Mouse (Mus musculus) midbrain, embryonic 11.5 days (tissue): ENCODE measurements around the gene Vldlr. TPM values are rescaled to one million over a fixed set of nuclear protein-coding genes. Genes with fewer than 3 reads are reported as not detected.

Source experiments
- ATAC-seq: fragments of 200-750 bp; cut with Nextera tagmentation; 2 replicates; pipeline ENCODE4 v1.8.0; 2017; ENCODE audit warnings: moderate TSS enrichment, moderate library complexity; ENCODE audit not compliant: low FRiP score
- DNase-seq: peaks from one replicate; pipeline ENCODE4 v3.0.0; 2015; ENCODE audit warnings: low spot score; ENCODE audit errors: missing footprints
- H3K27ac ChIP-seq: fragments of 300-500 bp; sonication (generic); 2 replicates; pipeline ENCODE4 v1.5.1; 2014; ENCODE audit warnings: low read depth, low read length
- H3K27me3 ChIP-seq: fragments of 300-500 bp; sonication (generic); 2 replicates; pipeline ENCODE4 v1.6.1; 2014; ENCODE audit warnings: mild to moderate bottlenecking, low read length, moderate library complexity, mixed read lengths; ENCODE audit not compliant: control insufficient read depth, insufficient read depth
- H3K36me3 ChIP-seq: fragments of 300-500 bp; sonication (generic); 2 replicates; pipeline ENCODE4 v1.6.1; 2014; ENCODE audit warnings: mild to moderate bottlenecking, low read length, moderate library complexity, mixed read lengths; ENCODE audit not compliant: control insufficient read depth, insufficient read depth
- H3K4me1 ChIP-seq: fragments of 300-500 bp; sonication (generic); 2 replicates; pipeline ENCODE4 v1.6.1; 2014; ENCODE audit warnings: low read length; ENCODE audit not compliant: control insufficient read depth, insufficient read depth
- H3K4me2 ChIP-seq: fragments of 300-500 bp; sonication (generic); 2 replicates; pipeline ENCODE4 v1.6.1; 2014; ENCODE audit warnings: mild to moderate bottlenecking, moderate library complexity
- H3K4me3 ChIP-seq: fragments of 300-500 bp; sonication (generic); 2 replicates; pipeline ENCODE4 v1.5.1; 2014; ENCODE audit warnings: low read depth, low read length
- H3K9ac ChIP-seq: fragments of 300-500 bp; sonication (generic); 2 replicates; pipeline ENCODE4 v1.6.1; 2014; ENCODE audit warnings: low read length
- H3K9me3 ChIP-seq: fragments of 300-500 bp; sonication (generic); 2 replicates; pipeline ENCODE4 v1.6.1; 2016; ENCODE audit warnings: low read length; ENCODE audit not compliant: control insufficient read depth
- WGBS: fragments of 180-500 bp; shearing (Covaris S2); extraction: QIAGEN DNeasy Blood & Tissue Kit; methylation state at CpG from one replicate; pipeline ENCODE4 v1.1.7; 2014; 5-methylcytosine and 5-hydroxymethylcytosine counted together
- polyA plus RNA-seq: library from polyadenylated mRNA; unstranded; fragments of >200 nt; fragmentation: Nextera tagmentation; extraction: Ambion mirVana; gene quantifications from 2 replicates; pipeline ENCODE4 v1.2.1, GENCODE M21; 2014

The Vldlr gene
- polyA plus RNA-seq, 1 experiment from 2014 or later, result 10.5 TPM

DNA sequence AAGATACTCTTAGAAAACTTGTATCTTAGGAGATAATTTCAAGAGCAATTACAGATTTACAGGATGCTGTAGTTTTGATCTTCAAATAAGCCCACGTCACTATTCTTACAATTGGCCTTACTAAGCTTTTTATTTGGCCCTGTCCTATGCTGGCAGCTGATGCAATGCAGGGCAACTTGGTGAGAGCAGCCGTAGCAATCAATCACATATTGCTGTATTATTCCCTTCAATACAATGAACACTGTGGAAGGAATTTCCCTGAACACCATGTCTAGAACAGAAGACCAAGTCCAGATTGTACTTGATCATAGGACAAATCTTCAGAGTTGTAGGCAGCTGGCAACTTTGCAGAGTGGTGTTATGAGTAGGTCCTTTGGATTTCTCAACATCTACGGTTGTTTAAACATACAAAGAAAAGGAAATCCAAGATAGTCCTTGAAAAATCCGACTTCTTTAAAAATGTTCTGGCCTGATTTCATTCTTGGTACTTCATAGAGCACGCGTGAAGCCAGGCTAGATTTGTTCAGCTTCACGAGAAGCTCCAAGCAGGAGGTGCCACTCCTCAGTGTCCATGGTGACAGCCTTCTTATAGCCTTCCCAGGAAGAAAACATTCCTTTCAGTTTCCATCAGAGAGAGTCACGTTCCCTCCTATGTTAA, 44.5 kb downstream of the Vldlr start:
- Histone ChIP-seq H3K27ac (no peak overlapping the region), H3K9me3 (no peaks in the 10 kb centered on the region), H3K36me3 (no peaks in the 10 kb centered on the region), H3K9ac (no peak overlapping the region), H3K4me1 (no peaks in the 10 kb centered on the region), H3K27me3 (no peaks in the 10 kb centered on the region), H3K4me2 (no peak overlapping the region), H3K4me3 (no peak overlapping the region)
- ATAC-seq, result no peak
- 84% methylated on average over 8 of the region's 8 CpGs for WGBS
- no peak for DNase-seq

DNA sequence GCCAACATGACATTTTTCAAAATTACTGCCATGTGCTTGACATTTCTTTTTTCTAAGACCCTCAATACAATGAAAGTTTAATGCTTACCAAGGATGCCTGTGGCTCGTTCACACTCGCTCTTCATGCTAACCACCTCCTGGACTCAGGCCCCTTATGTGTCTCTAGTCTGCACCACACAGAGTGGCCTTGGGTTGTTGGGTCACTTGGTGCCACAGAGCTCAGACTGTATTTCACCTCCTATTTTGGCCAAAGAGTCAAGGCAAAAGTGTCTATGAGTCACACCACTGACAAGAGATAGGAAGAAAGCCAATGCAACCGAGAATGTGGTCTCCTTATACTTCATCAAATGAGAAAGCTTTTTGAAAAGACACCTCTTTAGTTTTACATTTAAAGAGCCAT, 45.9 kb downstream of the Vldlr start:
- H3K4me2 ChIP-seq, result no peak overlapping the region
- no peaks in the 10 kb centered on the region for H3K9me3 ChIP-seq
- ATAC-seq (no peak), DNase-seq (no peak)
- WGBS, result 90% methylated on average over 3 of the region's 3 CpGs
- no peaks in the 10 kb centered on the region for H3K4me1 ChIP-seq
- no peaks in the 10 kb centered on the region for H3K27me3 ChIP-seq
- H3K27ac ChIP-seq, result no peak overlapping the region
- H3K9ac ChIP-seq, result no peak overlapping the region
- H3K36me3 ChIP-seq, result no peaks in the 10 kb centered on the region
- H3K4me3 ChIP-seq, result no peak overlapping the region

DNA sequence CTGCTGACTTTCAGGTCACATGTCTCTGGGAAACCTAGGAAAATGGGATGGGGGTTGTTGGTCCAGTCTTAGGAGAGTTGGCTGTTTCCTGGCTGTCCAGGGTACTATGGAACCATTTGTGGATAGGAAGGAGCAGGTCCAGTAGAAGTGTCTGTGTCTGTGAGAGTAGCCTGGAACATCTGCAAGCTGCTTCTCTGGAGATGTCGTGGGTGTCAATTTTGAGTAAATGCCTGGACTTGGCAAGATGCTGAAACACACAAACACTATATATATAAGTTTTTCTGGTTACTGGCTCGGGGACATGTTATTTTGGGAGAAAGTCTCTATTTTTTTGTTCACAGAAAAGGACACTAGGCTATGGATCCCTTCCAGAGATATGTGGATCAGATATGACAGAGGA, 57.1 kb downstream of the Vldlr start:
- no peak for DNase-seq
- ATAC-seq, result no peak
- 74% methylated on average over 2 of the region's 2 CpGs for WGBS

DNA sequence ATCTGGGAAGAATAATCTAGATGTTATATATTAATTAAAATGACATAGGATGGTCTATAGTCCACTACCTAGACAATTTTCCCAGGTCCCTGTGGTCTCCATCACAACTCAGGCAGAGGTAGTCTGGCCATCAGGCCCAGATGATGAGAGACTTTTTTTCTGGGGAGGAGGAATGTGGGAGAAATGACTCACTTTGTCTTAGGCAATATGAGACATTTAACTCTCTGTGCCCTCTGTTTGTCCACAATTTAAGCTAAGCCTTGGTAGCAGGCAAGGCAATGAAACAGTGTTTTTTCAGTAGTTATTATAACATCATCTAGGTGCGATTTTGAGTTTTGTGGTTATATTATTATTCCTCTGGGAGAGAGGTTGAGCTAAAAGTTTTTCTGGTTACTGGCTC, 58.1 kb downstream of the Vldlr start:
- DNase-seq (no peak), ATAC-seq (no peak)
- no peaks in the 10 kb centered on the region for H3K27me3 ChIP-seq
- H3K4me2 ChIP-seq, result no peak overlapping the region
- no peak overlapping the region for H3K27ac ChIP-seq
- H3K9me3 ChIP-seq, result no peaks in the 10 kb centered on the region
- no peak overlapping the region for H3K4me3 ChIP-seq
- no peaks in the 10 kb centered on the region for H3K36me3 ChIP-seq
- 78% methylated on average over 1 of the region's 1 CpGs for WGBS
- no peak overlapping the region for H3K9ac ChIP-seq
- no peaks in the 10 kb centered on the region for H3K4me1 ChIP-seq

More for the DNA sequence above, 57.1 kb downstream of the Vldlr start:
- H3K4me3 ChIP-seq, result no peak overlapping the region
- H3K27me3 ChIP-seq, result no peaks in the 10 kb centered on the region
- H3K4me2 ChIP-seq, result no peak overlapping the region
- no peaks in the 10 kb centered on the region for H3K36me3 ChIP-seq
- no peaks in the 10 kb centered on the region for H3K9me3 ChIP-seq
- H3K4me1 ChIP-seq, result no peaks in the 10 kb centered on the region
- no peak overlapping the region for H3K9ac ChIP-seq
- H3K27ac ChIP-seq, result no peak overlapping the region

DNA sequence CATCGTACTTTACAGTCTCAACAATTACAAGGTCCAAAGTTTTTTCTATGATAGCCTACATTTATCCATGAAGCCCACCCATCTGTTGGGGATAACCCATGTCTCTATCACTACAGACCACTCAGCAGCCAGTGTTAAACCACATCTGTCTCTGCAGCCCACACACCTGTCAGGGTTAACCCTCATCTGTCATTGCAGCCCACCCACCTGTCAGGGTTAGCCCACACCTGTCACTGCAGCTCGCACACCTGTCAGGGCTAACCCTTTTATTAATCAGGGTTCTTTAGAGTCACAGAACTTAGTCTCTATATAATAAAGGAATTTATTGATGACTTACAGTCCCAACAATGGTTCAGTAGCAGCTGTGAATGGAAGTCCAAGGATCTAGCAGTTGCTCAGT, 62.9 kb downstream of the Vldlr start:
- no peak overlapping the region for H3K9ac ChIP-seq
- H3K27me3 ChIP-seq, result no peaks in the 10 kb centered on the region
- 96% methylated on average over 2 of the region's 2 CpGs for WGBS
- ATAC-seq, result no peak
- H3K9me3 ChIP-seq, result no peaks in the 10 kb centered on the region
- H3K4me3 ChIP-seq, result no peak overlapping the region
- H3K27ac ChIP-seq, result no peak overlapping the region
- H3K36me3 ChIP-seq, result no peaks in the 10 kb centered on the region
- H3K4me2 ChIP-seq, result no peak overlapping the region
- H3K4me1 ChIP-seq, result no peaks in the 10 kb centered on the region
- no peak for DNase-seq

Other genes starting within 250 kb of the Vldlr start
- 0.19 and 0.29 TPM in 2 replicates for gene Kcnv2, start 106.1 kb downstream of the Vldlr start, polyA plus RNA-seq
- 80.7 and 100 TPM in 2 replicates for gene Pum3, start 213.3 kb downstream of the Vldlr start, polyA plus RNA-seq